Mouse (Mus musculus): ENCODE results near the gene Ctc1.
A peak's percentile ranks its signal among the peaks of the same experiment; 100 is the strongest.

The Ctc1 gene

GRCm38 (mm10) chr11:69051771-69052170 is 36.1 kb downstream of the Ctc1 start:
- no peak for DNase-seq

- DNase-seq, result no peak
Observed at GRCm38 (mm10) chr11:69052824-69053421, 37.2 kb downstream of the Ctc1 start.

GRCm38 (mm10) chr11:69053848-69054247 is 38.1 kb downstream of the Ctc1 start:
- no peak for DNase-seq

- DNase-seq, result no peak
Observed at GRCm38 (mm10) chr11:69058265-69058664, 42.6 kb downstream of the Ctc1 start.

- DNase-seq, result no peak
Observed at GRCm38 (mm10) chr11:69058729-69059356, 43.1 kb downstream of the Ctc1 start.

GRCm38 (mm10) chr11:69059357-69059974 is 43.8 kb downstream of the Ctc1 start, which contains the start of gene Borcs6:
TSS of gene Borcs6 (plus strand) at chr11:69059717.
- DNase-seq, result peak; percentile 94

- DNase-seq, result no peak
Observed at GRCm38 (mm10) chr11:69059975-69060411, 44.3 kb downstream of the Ctc1 start.

GRCm38 (mm10) chr11:69060448-69061254 is 44.9 kb downstream of the Ctc1 start:
- DNase-seq, result peak; percentile 54

- no peak for DNase-seq
Observed at GRCm38 (mm10) chr11:69061255-69061912, 45.7 kb downstream of the Ctc1 start.

- peak; percentile 87 for DNase-seq
Observed at GRCm38 (mm10) chr11:69062194-69062760, 46.6 kb downstream of the Ctc1 start.

- DNase-seq, result peak; percentile 99
Observed at GRCm38 (mm10) chr11:69062761-69063224, 47.1 kb downstream of the Ctc1 start.

- peak; percentile 82 for DNase-seq
Observed at GRCm38 (mm10) chr11:69063413-69064201, 47.9 kb downstream of the Ctc1 start.

GRCm38 (mm10) chr11:69064259-69065133 is 48.8 kb downstream of the Ctc1 start:
- DNase-seq, result no peak

- no peak for DNase-seq
Observed at GRCm38 (mm10) chr11:69065394-69065925, 49.7 kb downstream of the Ctc1 start.

GRCm38 (mm10) chr11:69066163-69066861 is 50.6 kb downstream of the Ctc1 start:
- DNase-seq, result no peak

GRCm38 (mm10) chr11:69066956-69067355 is 51.2 kb downstream of the Ctc1 start:
- DNase-seq, result peak; percentile 94

- DNase-seq, result no peak
Observed at GRCm38 (mm10) chr11:69067601-69068000, 51.9 kb downstream of the Ctc1 start.

- peak; percentile 45 for DNase-seq
Observed at GRCm38 (mm10) chr11:69070093-69070492, 54.4 kb downstream of the Ctc1 start.

GRCm38 (mm10) chr11:69070590-69071222 is 55.0 kb downstream of the Ctc1 start, which contains the start of gene Tmem107:
TSS of gene Tmem107 (plus strand) at chr11:69070806.
- peak; percentile 95 for DNase-seq
